Mouse (Mus musculus) bone marrow, adult 2 months (tissue): ENCODE measurements around the gene Itsn1.

Experiments used
- CTCF ChIP-seq: fragments of 200-500 bp; IDR thresholded peaks from 2 replicates; pipeline ENCODE4 v1.5.1; 2011; ENCODE audit warnings: low read length, control low read depth; ENCODE audit not compliant: control insufficient read depth, insufficient read depth
- POLR2A ChIP-seq: fragments of 200-500 bp; IDR thresholded peaks from 2 replicates; pipeline ENCODE4 v1.6.1; 2011; ENCODE audit warnings: low read depth, mild to moderate bottlenecking, control low read depth, low read length, borderline replicate concordance; ENCODE audit not compliant: control insufficient read depth

DNA sequence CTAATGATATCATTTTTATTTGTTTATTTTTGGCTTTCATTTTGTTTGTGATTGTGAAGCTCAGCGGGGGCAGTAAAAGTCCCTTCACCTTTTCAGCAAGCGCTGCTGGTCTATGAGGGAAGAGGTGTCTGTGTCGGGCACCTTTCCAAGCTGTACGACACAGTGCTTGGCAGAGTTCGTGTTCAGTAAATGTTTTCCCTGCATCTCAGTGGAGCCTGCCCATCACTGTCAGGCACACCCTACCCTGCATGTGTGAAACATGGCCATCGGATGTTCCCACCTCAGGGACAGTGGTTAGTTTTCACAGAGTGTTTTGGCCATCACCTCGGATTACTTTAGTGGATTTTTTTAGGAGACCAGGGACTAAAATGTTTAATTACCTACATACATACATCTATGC lies 54.1 kb downstream of the Itsn1 start:
- TF ChIP-seq POLR2A, result no peak
- TF ChIP-seq CTCF, result no peak
